Mouse (Mus musculus) brain, embryonic 14.5 days (tissue): ENCODE measurements around the gene Cntd1.

Source experiments
- CTCF ChIP-seq: fragments of 200-500 bp; IDR thresholded peaks from 2 replicates; pipeline ENCODE4 v1.5.1; 2012; ENCODE audit warnings: inconsistent platforms, mild to moderate bottlenecking, moderate library complexity, borderline replicate concordance; ENCODE audit not compliant: insufficient read depth, insufficient read length; ENCODE audit errors: extremely low read depth
- POLR2A ChIP-seq: fragments of 200-500 bp; IDR thresholded peaks from 2 replicates; pipeline ENCODE4 v1.6.1; 2012; ENCODE audit warnings: mild to moderate bottlenecking, inconsistent platforms, borderline replicate concordance; ENCODE audit not compliant: poor library complexity, insufficient read depth, insufficient read length, severe bottlenecking; ENCODE audit errors: extremely low read depth

GRCm38 (mm10) chr11:101287306-101287705 is 8.5 kb downstream of the Cntd1 start:
- no peak for TF ChIP-seq CTCF
- TF ChIP-seq POLR2A, result no peak
